Mouse (Mus musculus) heart, embryonic 13.5 days (tissue): ENCODE data around the gene Olfr547. TPM values are rescaled to one million over a fixed set of nuclear protein-coding genes. Genes with fewer than 3 reads are reported as not detected.
"Not testable (repeated sequence)": the region's sequence is repeated elsewhere in the genome, so short reads cannot be mapped to it uniquely, and the experiment has no call there.

Experiments used
- ATAC-seq: fragments of 200-750 bp; cut with Nextera tagmentation; 2 replicates; pipeline ENCODE4 v1.8.0; 2017; ENCODE audit warnings: moderate TSS enrichment; ENCODE audit not compliant: insufficient number of reproducible peaks, low FRiP score, low TSS enrichment; ENCODE audit errors: extremely low read depth
- H3K27ac ChIP-seq: fragments of 300-500 bp; sonication (generic); replicated peaks from 2 replicates; pipeline ENCODE4 v1.5.1; 2015; ENCODE audit warnings: moderate library complexity, mild to moderate bottlenecking, inconsistent platforms
- H3K27me3 ChIP-seq: fragments of 300-500 bp; sonication (generic); replicated peaks from 2 replicates; pipeline ENCODE4 v1.6.1; 2015; ENCODE audit warnings: mild to moderate bottlenecking, inconsistent platforms
- H3K36me3 ChIP-seq: fragments of 300-500 bp; sonication (generic); 2 replicates; pipeline ENCODE4 v1.6.1; 2015; ENCODE audit warnings: mild to moderate bottlenecking, inconsistent platforms
- H3K4me1 ChIP-seq: fragments of 300-500 bp; sonication (generic); 2 replicates; pipeline ENCODE4 v1.6.1; 2015; ENCODE audit warnings: inconsistent platforms
- H3K4me2 ChIP-seq: fragments of 300-500 bp; sonication (generic); 2 replicates; pipeline ENCODE4 v1.6.1; 2015; ENCODE audit warnings: inconsistent platforms, mild to moderate bottlenecking, moderate library complexity
- H3K4me3 ChIP-seq: fragments of 300-500 bp; sonication (generic); 2 replicates; pipeline ENCODE4 v1.5.1; 2015; ENCODE audit warnings: moderate library complexity, mild to moderate bottlenecking, inconsistent platforms
- H3K9ac ChIP-seq: fragments of 300-500 bp; sonication (generic); 2 replicates; pipeline ENCODE4 v1.6.1; 2015; ENCODE audit warnings: inconsistent platforms, mild to moderate bottlenecking, moderate library complexity
- H3K9me3 ChIP-seq: fragments of 300-500 bp; sonication (generic); 2 replicates; pipeline ENCODE4 v1.6.1; 2016; ENCODE audit warnings: inconsistent platforms
- WGBS: fragments of 180-500 bp; shearing (Covaris S2); methylation state at CpG from one replicate; pipeline ENCODE4 v1.1.7; 2015; ENCODE audit warnings: mixed read lengths; 5-methylcytosine and 5-hydroxymethylcytosine counted together
- polyA plus RNA-seq: library from polyadenylated mRNA; unstranded; fragments of >200 nt; fragmentation: Nextera tagmentation; extraction: Ambion mirVana; gene quantifications from 2 replicates; pipeline ENCODE4 v1.2.1, GENCODE M21; 2015

The Olfr547 gene
- not detected in 2 replicates for polyA plus RNA-seq

DNA sequence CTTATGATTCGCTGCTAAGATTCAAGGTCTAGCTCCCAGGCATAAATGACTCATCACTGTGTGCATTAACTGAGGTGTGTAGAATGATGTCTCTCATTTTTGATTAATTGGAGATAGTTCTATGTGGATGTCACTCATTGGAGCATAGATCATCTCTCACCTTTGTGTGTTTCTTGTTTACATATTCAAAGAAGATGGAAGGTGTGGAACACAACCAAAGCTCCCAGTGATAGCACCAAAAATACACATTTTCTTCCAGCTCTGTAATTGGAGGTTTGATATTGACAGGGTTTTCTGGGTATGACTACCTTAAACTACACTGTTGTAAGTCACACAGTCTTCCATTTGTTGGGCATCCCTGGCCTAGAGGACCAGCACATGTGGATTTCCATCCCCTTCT is at the start of gene Olfr547:
Gene Olfr547, plus strand, starts transcription at position 301 of the 400 bp plus-strand sequence.
- no peak for ATAC-seq
- Histone ChIP-seq H3K9me3 (no peaks in the 10 kb centered on the region), H3K4me2 (no peak within 1 kb of the TSS), H3K36me3 (no peaks in the 10 kb centered on the region), H3K4me1 (no peaks in the 10 kb centered on the region), H3K27me3 (no peaks in the 10 kb centered on the region), H3K9ac (no peak within 1 kb of the TSS), H3K27ac (no peak within 1 kb of the TSS), H3K4me3 (no peak within 1 kb of the TSS)
- WGBS = 62% methylated on average over 1 of the region's 1 CpGs

DNA sequence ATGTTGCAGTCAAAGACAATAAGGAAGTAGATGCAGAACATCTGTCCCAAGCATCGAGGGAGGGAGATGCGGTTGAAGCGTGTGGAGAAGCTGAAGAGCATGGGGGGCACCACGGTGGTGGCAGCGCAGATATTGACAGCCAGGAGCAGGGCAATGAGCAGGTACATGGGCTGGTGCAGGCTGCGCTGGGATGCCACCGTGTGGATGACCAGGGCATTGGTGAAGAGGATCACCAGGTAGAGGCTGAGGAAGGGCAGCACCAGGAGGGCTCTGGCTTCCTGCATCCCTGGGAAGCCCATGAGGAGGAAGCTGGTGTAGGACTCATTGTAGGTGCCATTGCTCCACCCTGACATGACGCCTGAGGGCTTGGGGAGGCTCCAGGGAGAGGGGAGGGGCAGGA is 49.8 kb upstream of the Olfr547 start:
- H3K27me3 ChIP-seq, H3K4me3 ChIP-seq, H3K27ac ChIP-seq, H3K4me2 ChIP-seq, H3K36me3 ChIP-seq, H3K9me3 ChIP-seq, H3K9ac ChIP-seq, ATAC-seq: not testable (repeated sequence)
- H3K4me1 ChIP-seq = peaks cover 29% of the 10 kb centered on the region
- WGBS = 48% methylated on average over 8 of the region's 8 CpGs

DNA sequence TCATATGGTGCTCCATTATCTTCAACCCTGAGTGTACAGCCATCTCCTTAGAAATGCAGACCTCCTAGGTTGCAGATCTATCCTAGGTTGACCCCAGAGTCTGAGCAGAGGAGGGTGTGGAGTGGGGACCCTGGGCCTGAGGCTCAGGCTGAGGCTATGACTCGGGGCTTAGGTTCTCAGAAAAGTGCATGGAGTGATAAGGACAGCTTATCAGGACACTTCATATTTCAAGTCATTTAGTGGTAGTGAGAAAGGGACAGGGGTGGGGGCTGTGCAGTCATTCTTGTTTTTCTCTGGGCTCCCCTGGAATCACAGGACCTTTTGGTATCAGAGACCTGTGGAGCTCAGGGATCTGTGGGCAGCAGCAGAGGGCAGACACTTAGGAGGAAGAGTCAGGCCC is 48.4 kb upstream of the Olfr547 start:
- H3K27ac ChIP-seq = no peak overlapping the region
- no peak for ATAC-seq
- no peaks in the 10 kb centered on the region for H3K27me3 ChIP-seq
- no peak overlapping the region for H3K4me3 ChIP-seq
- H3K4me1 ChIP-seq = peaks cover 16% of the 10 kb centered on the region
- no peak overlapping the region for H3K9ac ChIP-seq
- no peak overlapping the region for H3K4me2 ChIP-seq
- 10% methylated on average over 1 of the region's 1 CpGs for WGBS
- no peaks in the 10 kb centered on the region for H3K36me3 ChIP-seq
- no peaks in the 10 kb centered on the region for H3K9me3 ChIP-seq

DNA sequence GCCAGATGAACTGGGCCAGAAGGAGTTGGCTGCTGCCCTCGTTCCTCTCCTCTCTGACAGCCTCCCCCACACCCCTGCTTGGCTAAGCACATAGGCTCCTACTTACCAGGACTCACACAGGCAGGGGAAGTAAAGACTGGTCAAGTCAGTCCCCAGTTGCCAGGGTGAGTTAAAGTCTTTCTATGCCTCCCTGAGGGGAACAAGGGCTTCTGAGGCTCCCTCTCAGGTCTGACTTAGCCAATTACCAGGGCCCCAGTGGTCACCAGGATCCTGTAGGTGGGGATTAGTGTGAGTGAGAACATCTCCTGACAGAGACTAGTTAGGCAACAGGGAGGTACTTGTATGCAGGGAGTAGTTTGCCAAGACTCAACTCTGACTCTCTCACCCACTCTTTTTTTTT is 46.4 kb upstream of the Olfr547 start, which contains the start of gene Olfr544:
Gene Olfr544, minus strand, starts transcription at position 153 of the 400 bp plus-strand sequence.
- WGBS = 47% methylated on average over 1 of the region's 1 CpGs
- H3K9ac ChIP-seq = no peak within 1 kb of the TSS
- H3K27ac ChIP-seq = no peak within 1 kb of the TSS
- H3K9me3 ChIP-seq = no peaks in the 10 kb centered on the region
- H3K36me3 ChIP-seq = no peaks in the 10 kb centered on the region
- H3K4me3 ChIP-seq = no peak within 1 kb of the TSS
- H3K27me3 ChIP-seq = no peaks in the 10 kb centered on the region
- ATAC-seq = no peak
- peaks cover 15% of the 10 kb centered on the region for H3K4me1 ChIP-seq
- no peak within 1 kb of the TSS for H3K4me2 ChIP-seq

DNA sequence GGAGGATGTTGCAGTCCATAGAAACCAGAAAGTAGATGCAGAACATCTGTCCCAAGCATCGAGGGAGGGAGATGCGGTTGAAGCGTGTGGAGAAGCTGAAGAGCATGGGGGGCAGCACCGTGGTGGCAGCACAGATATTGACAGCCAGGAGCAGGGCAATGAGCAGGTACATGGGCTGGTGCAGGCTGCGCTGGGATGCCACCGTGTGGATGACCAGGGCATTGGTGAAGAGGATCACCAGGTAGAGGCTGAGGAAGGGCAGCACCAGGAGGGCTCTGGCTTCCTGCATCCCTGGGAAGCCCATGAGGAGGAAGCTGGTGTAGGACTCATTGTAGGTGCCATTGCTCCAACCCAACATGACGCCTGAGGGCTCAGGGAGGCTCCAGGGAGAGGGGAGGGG is 40.1 kb upstream of the Olfr547 start:
- H3K4me3 ChIP-seq, H3K27me3 ChIP-seq, H3K9ac ChIP-seq, H3K36me3 ChIP-seq, H3K9me3 ChIP-seq, H3K4me2 ChIP-seq, ATAC-seq, H3K4me1 ChIP-seq, H3K27ac ChIP-seq: not testable (repeated sequence)
- 39% methylated on average over 6 of the region's 7 CpGs for WGBS

DNA sequence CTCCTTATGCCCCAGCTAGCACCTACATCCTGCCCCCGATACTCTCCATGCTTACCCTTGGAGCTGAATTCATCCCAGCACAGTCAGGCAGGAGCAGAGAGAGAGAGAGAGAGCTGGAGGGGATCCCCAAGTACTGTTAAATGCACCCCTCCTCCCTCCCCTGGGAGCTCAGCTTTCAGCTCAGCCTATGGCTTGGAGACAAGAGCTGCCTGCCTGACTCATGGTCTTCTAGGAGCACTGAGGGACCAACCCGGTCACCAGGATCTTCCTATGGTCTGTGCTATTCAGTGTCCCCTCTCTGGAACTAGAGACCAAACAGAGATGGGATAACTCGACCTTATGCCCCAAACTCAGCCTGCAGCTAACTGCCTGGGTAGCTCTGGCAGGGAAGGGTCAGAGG is 35.1 kb upstream of the Olfr547 start, which contains the start of gene Olfr545:
Gene Olfr545, minus strand, starts transcription at position 101 of the 400 bp plus-strand sequence.
- 60% methylated on average over 3 of the region's 3 CpGs for WGBS
- Histone ChIP-seq H3K27ac (no peak within 1 kb of the TSS), H3K4me1 (no peaks in the 10 kb centered on the region), H3K9ac (no peak within 1 kb of the TSS), H3K4me2 (no peak within 1 kb of the TSS), H3K4me3 (no peak within 1 kb of the TSS), H3K27me3 (no peaks in the 10 kb centered on the region), H3K9me3 (no peaks in the 10 kb centered on the region), H3K36me3 (no peaks in the 10 kb centered on the region)
- no peak for ATAC-seq

DNA sequence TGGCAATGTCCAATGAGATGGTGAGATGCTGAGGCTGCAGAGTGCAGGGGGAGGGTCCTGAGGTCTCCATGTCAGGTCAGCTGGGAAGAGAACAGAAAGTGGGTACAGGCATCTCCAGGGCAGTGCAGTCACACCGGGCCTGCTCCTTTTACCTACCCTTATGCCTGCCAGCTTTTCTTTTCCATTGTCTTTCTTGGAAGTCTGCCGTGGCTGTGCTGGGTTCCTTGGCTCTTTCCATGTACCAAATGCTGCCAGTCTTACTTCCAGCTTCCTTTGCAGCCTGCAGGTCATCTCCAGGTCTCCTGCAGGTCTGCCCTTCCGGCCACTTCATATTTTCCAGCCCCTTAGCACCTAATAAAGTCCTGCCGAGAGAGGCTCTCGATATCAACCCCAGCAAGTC is 32.6 kb upstream of the Olfr547 start:
- no peak overlapping the region for H3K9ac ChIP-seq
- no peaks in the 10 kb centered on the region for H3K4me1 ChIP-seq
- H3K27me3 ChIP-seq = no peaks in the 10 kb centered on the region
- H3K36me3 ChIP-seq = no peaks in the 10 kb centered on the region
- H3K27ac ChIP-seq = no peak overlapping the region
- no peak overlapping the region for H3K4me3 ChIP-seq
- H3K9me3 ChIP-seq = no peaks in the 10 kb centered on the region
- 62% methylated on average over 5 of the region's 5 CpGs for WGBS
- H3K4me2 ChIP-seq = no peak overlapping the region
- ATAC-seq = no peak

DNA sequence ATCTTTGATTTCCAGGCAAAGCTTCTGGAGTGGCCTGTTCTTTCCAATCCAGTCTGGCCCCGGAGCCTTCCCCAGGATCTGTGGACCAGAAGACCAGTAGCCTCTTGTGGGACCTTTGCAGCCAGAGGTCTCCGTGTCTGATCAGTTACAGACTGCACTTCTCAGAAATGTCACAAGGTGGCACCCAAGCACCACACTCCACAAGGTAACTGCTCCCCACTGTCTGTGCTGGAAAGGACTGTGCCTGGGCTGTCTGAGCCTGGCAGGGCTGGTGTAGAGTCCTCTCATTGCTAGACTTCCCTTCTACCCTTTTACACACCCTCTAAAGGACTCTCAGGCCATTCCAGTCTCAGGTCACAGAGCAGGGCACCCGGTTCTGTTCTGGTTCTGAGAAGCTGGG is 27.7 kb upstream of the Olfr547 start:
- no peak for ATAC-seq
- H3K4me2 ChIP-seq = no peak overlapping the region
- H3K27ac ChIP-seq = no peak overlapping the region
- H3K9ac ChIP-seq = no peak overlapping the region
- no peak overlapping the region for H3K4me3 ChIP-seq
- H3K4me1 ChIP-seq = no peaks in the 10 kb centered on the region
- H3K27me3 ChIP-seq = peaks cover 7% of the 10 kb centered on the region
- no peaks in the 10 kb centered on the region for H3K9me3 ChIP-seq
- no peaks in the 10 kb centered on the region for H3K36me3 ChIP-seq
- 40% methylated on average over 3 of the region's 3 CpGs for whole genome bisulfite sequencing

DNA sequence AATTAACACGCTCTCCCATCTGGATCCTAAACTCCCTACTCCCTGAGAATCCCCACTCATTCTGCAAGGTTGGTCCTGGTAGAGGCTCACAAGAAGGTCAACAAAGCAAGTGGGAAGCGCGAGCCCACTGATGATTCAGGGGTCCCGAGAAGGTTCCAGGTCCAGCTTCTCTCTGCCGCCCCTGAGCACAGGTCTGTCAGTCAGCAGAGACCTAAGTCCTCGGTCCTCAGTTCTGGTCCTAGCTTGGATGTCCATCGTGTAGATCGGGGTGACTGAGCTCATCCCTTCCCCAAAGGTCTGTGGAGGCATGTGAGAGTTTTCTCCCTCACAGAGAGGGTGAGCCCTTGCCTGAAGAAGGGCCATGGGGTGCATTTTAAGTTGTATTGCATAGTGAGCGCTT is 26.5 kb upstream of the Olfr547 start:
- Histone ChIP-seq H3K27ac (no peak overlapping the region), H3K4me1 (no peaks in the 10 kb centered on the region), H3K9me3 (no peaks in the 10 kb centered on the region), H3K36me3 (no peaks in the 10 kb centered on the region), H3K4me3 (no peak overlapping the region), H3K9ac (no peak overlapping the region), H3K4me2 (no peak overlapping the region), H3K27me3 (peaks cover 15% of the 10 kb centered on the region)
- no peak for ATAC-seq
- 77% methylated on average over 9 of the region's 9 CpGs for WGBS

DNA sequence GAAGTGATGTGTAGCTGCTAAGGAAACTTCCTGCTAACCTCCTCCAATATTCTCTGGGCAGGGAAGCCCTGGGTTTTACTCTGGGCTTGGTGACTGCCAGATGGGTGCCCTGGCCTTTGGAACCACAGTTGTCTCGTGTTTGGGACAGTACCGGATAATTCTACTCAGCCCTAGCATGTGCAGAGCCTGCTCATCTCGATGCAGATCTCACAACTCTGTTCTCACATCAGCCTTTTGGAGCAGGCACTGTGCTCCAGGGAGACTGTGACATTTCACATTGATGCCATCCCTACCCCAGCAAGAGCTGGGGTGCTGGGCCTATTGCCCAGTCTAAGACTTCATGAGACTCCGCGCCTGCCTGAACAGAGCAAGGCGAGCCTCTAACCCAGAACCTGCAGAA is 25.9 kb upstream of the Olfr547 start:
- 79% methylated on average over 6 of the region's 6 CpGs for WGBS
- no peaks in the 10 kb centered on the region for H3K9me3 ChIP-seq
- ATAC-seq = no peak
- H3K27ac ChIP-seq = no peak overlapping the region
- no peak overlapping the region for H3K4me2 ChIP-seq
- H3K4me1 ChIP-seq = no peaks in the 10 kb centered on the region
- H3K4me3 ChIP-seq = no peak overlapping the region
- no peak overlapping the region for H3K9ac ChIP-seq
- H3K27me3 ChIP-seq = peaks cover 18% of the 10 kb centered on the region
- no peaks in the 10 kb centered on the region for H3K36me3 ChIP-seq

DNA sequence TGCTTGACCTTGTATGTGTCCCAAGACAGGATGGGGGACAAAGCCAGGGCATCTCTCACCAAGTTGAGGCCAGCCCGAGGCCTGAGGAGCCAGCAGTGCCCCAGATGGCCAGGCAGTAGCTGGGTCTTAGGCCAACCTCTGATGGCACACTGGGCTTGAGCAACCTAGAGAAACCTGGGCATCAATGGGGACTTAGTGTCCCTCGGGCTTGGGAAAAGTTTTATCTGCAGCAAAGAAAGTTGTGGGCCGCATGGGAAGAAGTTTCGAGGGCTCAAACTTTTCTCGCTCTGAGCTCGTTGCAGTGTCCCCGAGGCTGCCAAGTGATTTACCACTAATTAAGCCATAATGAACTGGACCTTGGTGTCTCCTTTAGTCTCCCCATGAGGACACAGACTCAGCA is 24.8 kb upstream of the Olfr547 start:
- Histone ChIP-seq H3K9me3 (no peaks in the 10 kb centered on the region), H3K9ac (no peak overlapping the region), H3K4me2 (no peak overlapping the region), H3K4me1 (no peaks in the 10 kb centered on the region), H3K4me3 (no peak overlapping the region), H3K27me3 (peaks cover 29% of the 10 kb centered on the region), H3K36me3 (no peaks in the 10 kb centered on the region), H3K27ac (no peak overlapping the region)
- WGBS = 78% methylated on average over 7 of the region's 7 CpGs
- ATAC-seq = no peak

DNA sequence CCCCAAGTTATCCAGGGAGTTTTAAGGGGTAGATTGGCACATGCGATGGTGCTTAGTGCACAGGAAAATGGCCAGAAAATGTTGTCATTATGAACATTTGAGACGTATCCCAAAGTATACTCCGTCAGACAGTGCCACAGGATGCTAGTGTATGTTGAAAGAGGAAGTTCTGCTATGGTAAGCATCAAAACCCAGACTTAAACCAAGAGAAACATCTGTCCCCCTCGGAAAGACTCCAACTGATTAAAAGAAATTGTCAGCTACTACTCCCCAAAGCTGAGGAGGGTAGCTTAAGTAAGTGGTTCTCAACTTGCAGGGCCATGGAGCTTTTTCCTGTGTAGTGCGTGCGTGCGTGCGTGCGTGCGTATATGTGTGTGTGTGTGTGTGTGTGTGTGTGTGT is 22.6 kb upstream of the Olfr547 start:
- Histone ChIP-seq H3K4me1 (peaks cover 7% of the 10 kb centered on the region), H3K4me3 (no peak overlapping the region), H3K9me3 (no peaks in the 10 kb centered on the region), H3K36me3 (no peaks in the 10 kb centered on the region), H3K27ac (no peak overlapping the region), H3K4me2 (no peak overlapping the region), H3K9ac (no peak overlapping the region), H3K27me3 (peaks cover 43% of the 10 kb centered on the region)
- 87% methylated on average over 10 of the region's 10 CpGs for WGBS
- no peak for ATAC-seq
